Mouse (Mus musculus) hindbrain, embryonic 12.5 days (tissue): ENCODE measurements around the gene Stbd1. TPM values are rescaled to one million over a fixed set of nuclear protein-coding genes. Genes with fewer than 3 reads are reported as not detected.

Source experiments
- ATAC-seq: fragments of 200-750 bp; cut with Nextera tagmentation; 2 replicates; pipeline ENCODE4 v1.8.0; 2017; ENCODE audit warnings: moderate TSS enrichment; ENCODE audit not compliant: low FRiP score
- H3K27ac ChIP-seq: fragments of 300-500 bp; sonication (generic); 2 replicates; pipeline ENCODE4 v1.5.1; 2016; ENCODE audit warnings: mild to moderate bottlenecking
- H3K27me3 ChIP-seq: fragments of 300-500 bp; sonication (generic); 2 replicates; pipeline ENCODE4 v1.6.1; 2016; ENCODE audit warnings: mild to moderate bottlenecking
- H3K36me3 ChIP-seq: fragments of 300-500 bp; sonication (generic); 2 replicates; pipeline ENCODE4 v1.6.1; 2016; ENCODE audit warnings: mild to moderate bottlenecking
- H3K4me1 ChIP-seq: fragments of 300-500 bp; sonication (generic); 2 replicates; pipeline ENCODE4 v1.6.1; 2016
- H3K4me2 ChIP-seq: fragments of 300-500 bp; sonication (generic); replicated peaks from 2 replicates; pipeline ENCODE4 v1.6.1; 2016; ENCODE audit warnings: mild to moderate bottlenecking
- H3K4me3 ChIP-seq: fragments of 300-500 bp; sonication (generic); 2 replicates; pipeline ENCODE4 v1.5.1; 2016; ENCODE audit warnings: mild to moderate bottlenecking
- H3K9ac ChIP-seq: fragments of 300-500 bp; sonication (generic); 2 replicates; pipeline ENCODE4 v1.6.1; 2016; ENCODE audit warnings: mild to moderate bottlenecking, moderate library complexity
- H3K9me3 ChIP-seq: fragments of 300-500 bp; sonication (generic); replicated peaks from 2 replicates; pipeline ENCODE4 v1.6.1; 2016; ENCODE audit warnings: mild to moderate bottlenecking
- WGBS: fragments of 180-500 bp; shearing (Covaris S2); methylation state at CpG from one replicate; pipeline ENCODE4 v1.1.7; 2016; 5-methylcytosine and 5-hydroxymethylcytosine counted together
- polyA plus RNA-seq: library from polyadenylated mRNA; unstranded; fragments of >200 nt; fragmentation: Nextera tagmentation; extraction: Ambion mirVana; gene quantifications from 2 replicates; pipeline ENCODE4 v1.2.1, GENCODE M21; 2016

The Stbd1 gene
- polyA plus RNA-seq, 1 experiment from 2014 or later, result 9.2 TPM

- Histone ChIP-seq H3K27me3 (peaks cover 7% of the 10 kb centered on the region), H3K9ac (no peak overlapping the region), H3K4me1 (no peaks in the 10 kb centered on the region), H3K27ac (no peak overlapping the region), H3K36me3 (no peaks in the 10 kb centered on the region), H3K9me3 (no peaks in the 10 kb centered on the region), H3K4me2 (no peak overlapping the region), H3K4me3 (no peak overlapping the region)
- ATAC-seq, result no peak
- WGBS, result 93% methylated on average over 8 of the region's 8 CpGs
These were observed 6.0 kb upstream of the Stbd1 start for GRCm38 (mm10) chr5:92596865-92597264.

GRCm38 (mm10) chr5:92599030-92599429 lies 3.8 kb upstream of the Stbd1 start:
- ATAC-seq, result no peak
- no peak overlapping the region for H3K4me2 ChIP-seq
- no peak overlapping the region for H3K27ac ChIP-seq
- H3K4me1 ChIP-seq, result peaks cover 7% of the 10 kb centered on the region
- no peak overlapping the region for H3K9ac ChIP-seq
- no peaks in the 10 kb centered on the region for H3K36me3 ChIP-seq
- WGBS, result 85% methylated on average over 10 of the region's 10 CpGs
- H3K27me3 ChIP-seq, result peaks cover 13% of the 10 kb centered on the region
- no peaks in the 10 kb centered on the region for H3K9me3 ChIP-seq
- H3K4me3 ChIP-seq, result no peak overlapping the region

- H3K27ac ChIP-seq, result no peak overlapping the region
- no peak for ATAC-seq
- peaks cover 19% of the 10 kb centered on the region for H3K27me3 ChIP-seq
- no peak overlapping the region for H3K4me2 ChIP-seq
- no peaks in the 10 kb centered on the region for H3K9me3 ChIP-seq
- H3K36me3 ChIP-seq, result no peaks in the 10 kb centered on the region
- 79% methylated on average over 10 of the region's 10 CpGs for WGBS
- H3K4me1 ChIP-seq, result peaks cover 7% of the 10 kb centered on the region
- H3K4me3 ChIP-seq, result no peak overlapping the region
- H3K9ac ChIP-seq, result no peak overlapping the region
These were observed 1.8 kb downstream of the Stbd1 start for GRCm38 (mm10) chr5:92604452-92605247.

GRCm38 (mm10) chr5:92607492-92608229 lies 4.8 kb downstream of the Stbd1 start:
- H3K27me3 ChIP-seq, result peaks cover 9% of the 10 kb centered on the region; the same call in 1 of the 2 replicates
- no peak overlapping the region for H3K9ac ChIP-seq
- no peaks in the 10 kb centered on the region for H3K9me3 ChIP-seq
- no peak overlapping the region for H3K4me3 ChIP-seq
- H3K27ac ChIP-seq, result no peak overlapping the region
- 89% methylated on average over 5 of the region's 5 CpGs for WGBS
- no peak overlapping the region for H3K4me2 ChIP-seq
- peaks cover 5% of the 10 kb centered on the region for H3K4me1 ChIP-seq
- no peaks in the 10 kb centered on the region for H3K36me3 ChIP-seq
- no peak for ATAC-seq

GRCm38 (mm10) chr5:92612756-92613155 lies 9.9 kb downstream of the Stbd1 start:
- no peaks in the 10 kb centered on the region for H3K4me1 ChIP-seq
- H3K9ac ChIP-seq, result no peak overlapping the region
- 86% methylated on average over 4 of the region's 4 CpGs for WGBS
- H3K27me3 ChIP-seq, result no peaks in the 10 kb centered on the region
- no peak overlapping the region for H3K27ac ChIP-seq
- no peaks in the 10 kb centered on the region for H3K36me3 ChIP-seq
- no peaks in the 10 kb centered on the region for H3K9me3 ChIP-seq
- no peak overlapping the region for H3K4me2 ChIP-seq
- no peak overlapping the region for H3K4me3 ChIP-seq
- ATAC-seq, result no peak

- ATAC-seq, result no peak
- no peaks in the 10 kb centered on the region for H3K27me3 ChIP-seq
- H3K36me3 ChIP-seq, result no peaks in the 10 kb centered on the region
- H3K27ac ChIP-seq, result no peak overlapping the region
- no peak overlapping the region for H3K4me3 ChIP-seq
- 88% methylated on average over 5 of the region's 5 CpGs for WGBS
- H3K4me1 ChIP-seq, result no peaks in the 10 kb centered on the region
- no peaks in the 10 kb centered on the region for H3K9me3 ChIP-seq
- no peak overlapping the region for H3K4me2 ChIP-seq
- H3K9ac ChIP-seq, result no peak overlapping the region
These were observed 19.0 kb downstream of the Stbd1 start for GRCm38 (mm10) chr5:92621883-92622282.

- H3K4me3 ChIP-seq, result no peak overlapping the region
- H3K27me3 ChIP-seq, result no peaks in the 10 kb centered on the region
- H3K4me1 ChIP-seq, result no peaks in the 10 kb centered on the region
- H3K27ac ChIP-seq, result no peak overlapping the region
- H3K4me2 ChIP-seq, result no peak overlapping the region
- no peak overlapping the region for H3K9ac ChIP-seq
- H3K9me3 ChIP-seq, result no peaks in the 10 kb centered on the region
- ATAC-seq, result no peak
- 87% methylated on average over 7 of the region's 7 CpGs for WGBS
- H3K36me3 ChIP-seq, result no peaks in the 10 kb centered on the region
These were observed 25.1 kb downstream of the Stbd1 start for GRCm38 (mm10) chr5:92627896-92628295.

- H3K4me1 ChIP-seq, result no peaks in the 10 kb centered on the region
- no peak overlapping the region for H3K9ac ChIP-seq
- H3K9me3 ChIP-seq, result no peaks in the 10 kb centered on the region
- no peaks in the 10 kb centered on the region for H3K36me3 ChIP-seq
- no peak overlapping the region for H3K4me3 ChIP-seq
- no peaks in the 10 kb centered on the region for H3K27me3 ChIP-seq
- H3K27ac ChIP-seq, result no peak overlapping the region
- H3K4me2 ChIP-seq, result no peak overlapping the region
- ATAC-seq, result no peak
- WGBS, result 62% methylated on average over 4 of the region's 4 CpGs
These were observed 30.7 kb downstream of the Stbd1 start for GRCm38 (mm10) chr5:92633526-92633925.

- Histone ChIP-seq H3K9ac (no peak overlapping the region), H3K27me3 (no peaks in the 10 kb centered on the region), H3K4me2 (no peak overlapping the region), H3K4me1 (no peaks in the 10 kb centered on the region), H3K9me3 (no peaks in the 10 kb centered on the region), H3K4me3 (no peak overlapping the region), H3K27ac (no peak overlapping the region), H3K36me3 (no peaks in the 10 kb centered on the region)
- no peak for ATAC-seq
- 72% methylated on average over 3 of the region's 3 CpGs for WGBS
These were observed 32.1 kb downstream of the Stbd1 start for GRCm38 (mm10) chr5:92634916-92635315.

- no peak for ATAC-seq
- Histone ChIP-seq H3K27ac (no peak overlapping the region), H3K36me3 (no peaks in the 10 kb centered on the region), H3K27me3 (no peaks in the 10 kb centered on the region), H3K4me2 (no peak overlapping the region), H3K4me3 (no peak overlapping the region), H3K9ac (no peak overlapping the region), H3K9me3 (no peaks in the 10 kb centered on the region), H3K4me1 (no peaks in the 10 kb centered on the region)
- WGBS, result 92% methylated on average over 5 of the region's 5 CpGs
These were observed 33.0 kb downstream of the Stbd1 start for GRCm38 (mm10) chr5:92635891-92636290.

- H3K4me1 ChIP-seq, result no peaks in the 10 kb centered on the region
- 90% methylated on average over 3 of the region's 3 CpGs for WGBS
These were observed 38.0 kb downstream of the Stbd1 start for GRCm38 (mm10) chr5:92640861-92641260.

More at GRCm38 (mm10) chr5:92640861-92641260, 38.0 kb downstream of the Stbd1 start:
- H3K9ac ChIP-seq, result no peak overlapping the region
- H3K4me2 ChIP-seq, result no peak overlapping the region
- H3K36me3 ChIP-seq, result no peaks in the 10 kb centered on the region
- no peak for ATAC-seq
- H3K4me3 ChIP-seq, result no peak overlapping the region
- H3K27me3 ChIP-seq, result no peaks in the 10 kb centered on the region
- no peak overlapping the region for H3K27ac ChIP-seq
- no peaks in the 10 kb centered on the region for H3K9me3 ChIP-seq
